In genomic region chr2:34801516-34802482, GRCm38 (mm10) we compare ENCODE assay signal across 8 mouse cellular contexts. TPM values are rescaled to one million over a fixed set of nuclear protein-coding genes. Genes with fewer than 3 reads are reported as not detected.
DNase-seq lines count a peak whose midpoint lies in the region; ATAC-seq and TF ChIP-seq lines count a peak whose summit lies in the region.

No protein-coding gene starts in this region.

- no peaks in the 10 kb centered on the region for H3K9me3 ChIP-seq in CH12.LX (replicated peaks; ENCODE audit: low read length)
- H3K9me3 ChIP-seq in forebrain, embryonic 11.5 days (ENCODE audit: control insufficient read depth, low read length): no peaks in the 10 kb centered on the region
- no peaks in the 10 kb centered on the region for H3K9me3 ChIP-seq in heart, embryonic 16.5 days (replicated peaks; ENCODE audit: control insufficient read depth, low read length)
- no peaks in the 10 kb centered on the region for H3K9me3 ChIP-seq in liver, embryonic 15.5 days (replicated peaks)
- no peaks in the 10 kb centered on the region for H3K9me3 ChIP-seq in neural tube, embryonic 12.5 days

- peaks cover 3 to 46% of the 10 kb centered on the region in 2 experiments for H3K4me1 ChIP-seq in CH12.LX (ENCODE audit: control insufficient read depth in 1 of 2, insufficient read depth in 2 of 2)
- H3K4me1 ChIP-seq in forebrain, embryonic 11.5 days (replicated peaks; ENCODE audit: control insufficient read depth, insufficient read depth, low read length): peaks cover 6% of the 10 kb centered on the region; the same call in 1 of the 2 replicates
- H3K4me1 ChIP-seq in heart, embryonic 16.5 days (ENCODE audit: control insufficient read depth, insufficient read depth, low read length): peaks cover 31% of the 10 kb centered on the region
- peaks cover 68% of the 10 kb centered on the region for H3K4me1 ChIP-seq in liver, embryonic 15.5 days (replicated peaks)
- H3K4me1 ChIP-seq in neural tube, embryonic 12.5 days: peaks cover 15% of the 10 kb centered on the region

- H3K4me2 ChIP-seq in CH12.LX (ENCODE audit: insufficient read depth, low read depth, poor library complexity, severe bottlenecking): 0 out of 2 replicates have a peak overlapping the region, but pooled peaks have one; percentile 22
- H3K4me2 ChIP-seq in forebrain, embryonic 11.5 days (ENCODE audit: low read depth, low read length, severe bottlenecking): peak overlapping the region; percentile 35
- peak overlapping the region; percentile 50 for H3K4me2 ChIP-seq in heart, embryonic 16.5 days (ENCODE audit: low read depth, low read length)
- H3K4me2 ChIP-seq in liver, embryonic 15.5 days: peak overlapping the region; percentile 72
- peak overlapping the region; percentile 40 for H3K4me2 ChIP-seq in neural tube, embryonic 12.5 days (replicated peaks)

- peaks cover 40% of the 10 kb centered on the region for H3K79me2 ChIP-seq in CH12.LX (replicated peaks; ENCODE audit: control insufficient read depth, extremely low read depth, insufficient read depth, poor library complexity, severe bottlenecking)

- peak overlapping the region; percentile 62 to 78 (median 64) for H3K4me3 ChIP-seq in CH12.LX (replicated peaks in 1 of 3; ENCODE audit: low read depth in 2 of 3, low read length in 2 of 3, poor library complexity in 1 of 3)
- H3K4me3 ChIP-seq in forebrain, embryonic 11.5 days (ENCODE audit: low read depth, low read length): peak overlapping the region; percentile 60
- H3K4me3 ChIP-seq in heart, embryonic 16.5 days (ENCODE audit: low read length): peak overlapping the region; percentile 76
- peak overlapping the region; percentile 77 for H3K4me3 ChIP-seq in liver, embryonic 15.5 days (replicated peaks)
- H3K4me3 ChIP-seq in neural tube, embryonic 12.5 days: peak overlapping the region; percentile 63

- no peak; the same call in 1 of the 2 replicates for TF ChIP-seq RAD21 in CH12.LX (IDR thresholded peaks at IDR 0.05; ENCODE audit: low read depth, low read length)

- WGBS in forebrain, embryonic 11.5 days: 4% methylated on average over 39 of the region's 39 CpGs
- WGBS in heart, embryonic 16.5 days: 6% methylated on average over 39 of the region's 39 CpGs
- WGBS in liver, embryonic 15.5 days (ENCODE audit: insufficient replicate concordance): 6% methylated on average over 39 of the region's 39 CpGs
- WGBS in neural tube, embryonic 12.5 days: 5% methylated on average over 39 of the region's 39 CpGs

- DNase-seq in CH12.LX (ENCODE audit: extremely low read depth): peak; percentile 99
- peak; percentile 99 for DNase-seq in c-Kit-positive CD71-positive TER-119-negative erythroid progenitor cells, embryonic 14.5 days (ENCODE audit: low read depth)
- peak; percentile 99 for DNase-seq in forebrain, embryonic 11.5 days (ENCODE audit: low spot score)
- DNase-seq in kidney, postnatal 36 days: peak; percentile 98 to 99
- DNase-seq in telencephalon, adult 2 months (ENCODE audit: low read depth, low spot score): peak; percentile 99

- peaks cover 11 to 33% of the 10 kb centered on the region in 2 experiments for H3K36me3 ChIP-seq in CH12.LX (replicated peaks in 1 of 2; ENCODE audit: control insufficient read depth in 1 of 2, insufficient read depth in 1 of 2, low read length in 1 of 2)
- H3K36me3 ChIP-seq in forebrain, embryonic 11.5 days (ENCODE audit: control insufficient read depth, insufficient read depth, low read length): no peaks in the 10 kb centered on the region
- H3K36me3 ChIP-seq in heart, embryonic 16.5 days (ENCODE audit: control insufficient read depth, insufficient read depth): peaks cover 6% of the 10 kb centered on the region
- peaks cover 20% of the 10 kb centered on the region for H3K36me3 ChIP-seq in liver, embryonic 15.5 days (replicated peaks)
- peaks cover under 1% of the 10 kb centered on the region; the same call in 1 of the 2 replicates for H3K36me3 ChIP-seq in neural tube, embryonic 12.5 days

- in situ Hi-C loops in CH12.LX (cut with MboI; ENCODE audit: low pct_ligation_motif_present, low pct_unique_long_range_greater_than_20kb, low sequenced_read_pairs): no loop called here

- peak overlapping the region; percentile 85 for H3K27ac ChIP-seq in CH12.LX (ENCODE audit: insufficient read depth, low read depth)
- H3K27ac ChIP-seq in forebrain, embryonic 11.5 days (ENCODE audit: low read depth, low read length): peak overlapping the region; percentile 68; the same call in 1 of the 2 replicates
- H3K27ac ChIP-seq in heart, embryonic 16.5 days (ENCODE audit: low read length): peak overlapping the region; percentile 92
- peak overlapping the region; percentile 95 for H3K27ac ChIP-seq in liver, embryonic 15.5 days (replicated peaks)
- peak overlapping the region; percentile 83 for H3K27ac ChIP-seq in neural tube, embryonic 12.5 days

- dilution Hi-C loops in CH12.LX (cut with MboI; ENCODE audit: extremely low pct_ligation_motif_present, extremely low pct_unique_long_range_greater_than_20kb, low sequenced_read_pairs): no loop called here

- no peaks in the 10 kb centered on the region for H3K27me3 ChIP-seq in CH12.LX (replicated peaks)
- no peaks in the 10 kb centered on the region for H3K27me3 ChIP-seq in forebrain, embryonic 11.5 days (ENCODE audit: control insufficient read depth, insufficient read depth, low read length)
- no peaks in the 10 kb centered on the region for H3K27me3 ChIP-seq in heart, embryonic 16.5 days (ENCODE audit: control insufficient read depth, insufficient read depth, low read length)
- H3K27me3 ChIP-seq in liver, embryonic 15.5 days: no peaks in the 10 kb centered on the region
- H3K27me3 ChIP-seq in neural tube, embryonic 12.5 days (replicated peaks): no peaks in the 10 kb centered on the region

- peak; percentile 35 to 52; a peak in 2 of 4 replicates for TF ChIP-seq CTCF in CH12.LX (conservative IDR thresholded peaks at IDR 0.05 in 1 of 2, IDR thresholded peaks at IDR 0.05 in 1 of 2; ENCODE audit: low read depth in 2 of 2, low read length in 2 of 2)

- peak; percentile 96 for ATAC-seq in forebrain, embryonic 11.5 days (replicated peaks; ENCODE audit: low FRiP score)
- ATAC-seq in heart, embryonic 16.5 days (replicated peaks; ENCODE audit: extremely low read depth, insufficient read depth, low FRiP score): peak; percentile 96
- peak; percentile 80 for ATAC-seq in liver, embryonic 15.5 days (ENCODE audit: insufficient read depth)
- peak; percentile 96 for ATAC-seq in neural tube, embryonic 12.5 days (ENCODE audit: low FRiP score, low read depth)

- H3K9ac ChIP-seq in CH12.LX (ENCODE audit: insufficient read depth, low read depth): peak overlapping the region; percentile 98
- peak overlapping the region; percentile 72 for H3K9ac ChIP-seq in forebrain, embryonic 11.5 days (ENCODE audit: low read length)
- H3K9ac ChIP-seq in heart, embryonic 16.5 days (ENCODE audit: low read length): peak overlapping the region; percentile 92
- H3K9ac ChIP-seq in liver, embryonic 15.5 days: peak overlapping the region; percentile 89
- peak overlapping the region; percentile 72 for H3K9ac ChIP-seq in neural tube, embryonic 12.5 days

- TF ChIP-seq EP300 in CH12.LX (IDR thresholded peaks at IDR 0.05; ENCODE audit: low read length): no peak

- TF ChIP-seq POLR2A in CH12.LX (IDR thresholded peaks at IDR 0.05; ENCODE audit: low read depth, low read length): peak; percentile 90

RNA-seq across cellular contexts. Expression of gene Rabepk, which starts 2.1 kb away (rescaled TPM):
- total RNA-seq in CH12.LX (2012; rRNA removed) (80.4 and 88.4 TPM in 2 replicates), CH12.LX (2014; rRNA removed) (61.2 and 68.8 TPM in 2 replicates)
- polyA plus RNA-seq in CH12.LX (2012; ENCODE audit: insufficient read length, low read depth): 62.1 and 64.1 TPM in 2 replicates
- 29.9 and 33.7 TPM in 2 replicates for polyA plus RNA-seq in forebrain, embryonic 11.5 days (2014; fragmentation: Nextera tagmentation; extraction: Ambion mirVana)
- 26.3 and 26.9 TPM in 2 replicates for polyA plus RNA-seq in heart, embryonic 16.5 days (2015; fragmentation: Nextera tagmentation; extraction: Ambion mirVana)
- polyA plus RNA-seq in liver, embryonic 15.5 days (2015; fragmentation: Nextera tagmentation; extraction: Ambion mirVana): 20.1 and 22.3 TPM in 2 replicates
- 20.4 and 25.0 TPM in 2 replicates for polyA plus RNA-seq in neural tube, embryonic 12.5 days (2016; fragmentation: Nextera tagmentation; extraction: Ambion mirVana)

RNA-seq across cellular contexts. Expression of gene Fbxw2, which starts 24.3 kb away (rescaled TPM):
- total RNA-seq in CH12.LX (2012; rRNA removed) (36.7 and 42.9 TPM in 2 replicates), CH12.LX (2014; rRNA removed) (67.8 and 76.4 TPM in 2 replicates)
- polyA plus RNA-seq in CH12.LX (2012; ENCODE audit: insufficient read length, low read depth): 61.2 and 62.4 TPM in 2 replicates
- 81.2 and 82.4 TPM in 2 replicates for polyA plus RNA-seq in forebrain, embryonic 11.5 days (2014; fragmentation: Nextera tagmentation; extraction: Ambion mirVana)
- 64.5 and 71.1 TPM in 2 replicates for polyA plus RNA-seq in heart, embryonic 16.5 days (2015; fragmentation: Nextera tagmentation; extraction: Ambion mirVana)
- polyA plus RNA-seq in liver, embryonic 15.5 days (2015; fragmentation: Nextera tagmentation; extraction: Ambion mirVana): 57.5 and 60.5 TPM in 2 replicates
- 72.1 and 79.0 TPM in 2 replicates for polyA plus RNA-seq in neural tube, embryonic 12.5 days (2016; fragmentation: Nextera tagmentation; extraction: Ambion mirVana)

RNA-seq across cellular contexts. Expression of gene Hspa5, which starts 30.0 kb away (rescaled TPM):
- total RNA-seq in CH12.LX (2012; rRNA removed) (866 and 1,326 TPM in 2 replicates), CH12.LX (2014; rRNA removed) (1,168 and 1,315 TPM in 2 replicates)
- polyA plus RNA-seq in CH12.LX (2012; ENCODE audit: insufficient read length, low read depth): 791 and 827 TPM in 2 replicates
- polyA plus RNA-seq in forebrain, embryonic 11.5 days (2014; fragmentation: Nextera tagmentation; extraction: Ambion mirVana): 731 and 789 TPM in 2 replicates
- polyA plus RNA-seq in heart, embryonic 16.5 days (2015; fragmentation: Nextera tagmentation; extraction: Ambion mirVana): 630 and 742 TPM in 2 replicates
- 509 TPM in 2 replicates for polyA plus RNA-seq in liver, embryonic 15.5 days (2015; fragmentation: Nextera tagmentation; extraction: Ambion mirVana)
- polyA plus RNA-seq in neural tube, embryonic 12.5 days (2016; fragmentation: Nextera tagmentation; extraction: Ambion mirVana): 638 and 654 TPM in 2 replicates

RNA-seq across cellular contexts. Expression of gene Gm34653, which starts 31.0 kb away (rescaled TPM):
- total RNA-seq in CH12.LX (2012; rRNA removed) (not detected in 2 replicates), CH12.LX (2014; rRNA removed) (not detected in 2 replicates)
- not detected in 2 replicates for polyA plus RNA-seq in CH12.LX (2012; ENCODE audit: insufficient read length, low read depth)
- not detected in 2 replicates for polyA plus RNA-seq in forebrain, embryonic 11.5 days (2014; fragmentation: Nextera tagmentation; extraction: Ambion mirVana)
- not detected in 2 replicates for polyA plus RNA-seq in heart, embryonic 16.5 days (2015; fragmentation: Nextera tagmentation; extraction: Ambion mirVana)
- polyA plus RNA-seq in liver, embryonic 15.5 days (2015; fragmentation: Nextera tagmentation; extraction: Ambion mirVana): not detected in 2 replicates
- polyA plus RNA-seq in neural tube, embryonic 12.5 days (2016; fragmentation: Nextera tagmentation; extraction: Ambion mirVana): 0.11 TPM in 1 of 2 replicates, not detected in the other

RNA-seq across cellular contexts. Expression of gene Gapvd1, which starts 46.8 kb away (rescaled TPM):
- total RNA-seq in CH12.LX (2012; rRNA removed) (47.0 and 54.6 TPM in 2 replicates), CH12.LX (2014; rRNA removed) (45.1 and 50.5 TPM in 2 replicates)
- 63.1 and 71.3 TPM in 2 replicates for polyA plus RNA-seq in CH12.LX (2012; ENCODE audit: insufficient read length, low read depth)
- 103 and 106 TPM in 2 replicates for polyA plus RNA-seq in forebrain, embryonic 11.5 days (2014; fragmentation: Nextera tagmentation; extraction: Ambion mirVana)
- 61.2 and 62.7 TPM in 2 replicates for polyA plus RNA-seq in heart, embryonic 16.5 days (2015; fragmentation: Nextera tagmentation; extraction: Ambion mirVana)
- polyA plus RNA-seq in liver, embryonic 15.5 days (2015; fragmentation: Nextera tagmentation; extraction: Ambion mirVana): 79.9 and 89.4 TPM in 2 replicates
- polyA plus RNA-seq in neural tube, embryonic 12.5 days (2016; fragmentation: Nextera tagmentation; extraction: Ambion mirVana): 121 and 125 TPM in 2 replicates

Comparison
In these comparisons a context has a peak if more than half of its experiments do, and no peak if none do; other contexts are left out.
1. Peak in every context shown above with its lines: DNase-seq, ATAC-seq, H3K4me3 ChIP-seq and H3K27ac ChIP-seq.
2. H3K4me2 ChIP-seq: peak in every context shown above with its lines; median percentile 72 in liver, embryonic 15.5 days; 50 in heart, embryonic 16.5 days; 40 in neural tube, embryonic 12.5 days; 35 in forebrain, embryonic 11.5 days; 22 in CH12.LX.